Mouse (Mus musculus) hindbrain, embryonic 11.5 days (tissue): ENCODE data around the gene H2-T3. TPM values are rescaled to one million over a fixed set of nuclear protein-coding genes. Genes with fewer than 3 reads are reported as not detected.
"Not testable (repeated sequence)": the region's sequence is repeated elsewhere in the genome, so short reads cannot be mapped to it uniquely, and the experiment has no call there.

Experiments
- ATAC-seq: fragments of 200-750 bp; cut with Nextera tagmentation; 2 replicates; pipeline ENCODE4 v1.8.0; 2017; ENCODE audit warnings: mild to moderate bottlenecking, moderate TSS enrichment, moderate library complexity; ENCODE audit not compliant: low FRiP score
- DNase-seq: peaks from one replicate; pipeline ENCODE4 v3.0.0-alpha.2; 2015; ENCODE audit warnings: low spot score
- H3K27ac ChIP-seq: fragments of 300-500 bp; sonication (generic); 2 replicates; pipeline ENCODE4 v1.5.1; 2014; ENCODE audit warnings: mild to moderate bottlenecking, low read depth, low read length
- H3K27me3 ChIP-seq: fragments of 300-500 bp; sonication (generic); 2 replicates; pipeline ENCODE4 v1.6.1; 2014; ENCODE audit warnings: mild to moderate bottlenecking, low read length, moderate library complexity, mixed read lengths; ENCODE audit not compliant: control insufficient read depth, insufficient read depth
- H3K36me3 ChIP-seq: fragments of 300-500 bp; sonication (generic); 2 replicates; pipeline ENCODE4 v1.6.1; 2014; ENCODE audit warnings: mild to moderate bottlenecking, low read length, moderate library complexity, mixed read lengths; ENCODE audit not compliant: control insufficient read depth, insufficient read depth
- H3K4me1 ChIP-seq: fragments of 300-500 bp; sonication (generic); replicated peaks from 2 replicates; pipeline ENCODE4 v1.6.1; 2014; ENCODE audit warnings: low read length, mixed read lengths; ENCODE audit not compliant: control insufficient read depth, insufficient read depth
- H3K4me2 ChIP-seq: fragments of 300-500 bp; sonication (generic); replicated peaks from 2 replicates; pipeline ENCODE4 v1.6.1; 2014; ENCODE audit warnings: mild to moderate bottlenecking, low read depth, low read length
- H3K4me3 ChIP-seq: fragments of 300-500 bp; sonication (generic); 2 replicates; pipeline ENCODE4 v1.5.1; 2014; ENCODE audit warnings: low read depth, low read length
- H3K9ac ChIP-seq: fragments of 300-500 bp; sonication (generic); 2 replicates; pipeline ENCODE4 v1.6.1; 2014; ENCODE audit warnings: low read depth, low read length
- H3K9me3 ChIP-seq: fragments of 300-500 bp; sonication (generic); 2 replicates; pipeline ENCODE4 v1.6.1; 2016; ENCODE audit warnings: low read length; ENCODE audit not compliant: control insufficient read depth
- WGBS: fragments of 180-500 bp; shearing (Covaris S2); extraction: QIAGEN DNeasy Blood & Tissue Kit; methylation state at CpG from one replicate; pipeline ENCODE4 v1.1.7; 2014; 5-methylcytosine and 5-hydroxymethylcytosine counted together
- polyA plus RNA-seq: library from polyadenylated mRNA; unstranded; fragments of >200 nt; fragmentation: Nextera tagmentation; extraction: Ambion mirVana; gene quantifications from 2 replicates; pipeline ENCODE4 v1.2.1, GENCODE M21; 2014

The H2-T3 gene
- polyA plus RNA-seq, 1 experiment from 2014 or later: not detected

GRCm38 (mm10) chr17:36154271-36155149, 35.6 kb downstream of the H2-T3 start:
- H3K4me1 ChIP-seq: no peaks in the 10 kb centered on the region
- H3K9ac ChIP-seq: no peak overlapping the region
- DNase-seq: no peak
- peaks cover 21% of the 10 kb centered on the region for H3K27me3 ChIP-seq
- ATAC-seq: no peak
- H3K36me3 ChIP-seq: no peaks in the 10 kb centered on the region
- H3K27ac ChIP-seq: no peak overlapping the region
- H3K4me2 ChIP-seq: no peak overlapping the region
- H3K9me3 ChIP-seq: no peaks in the 10 kb centered on the region
- H3K4me3 ChIP-seq: no peak overlapping the region
- 23% methylated on average over 3 of the region's 3 CpGs for WGBS

- not testable (repeated sequence) for H3K36me3 ChIP-seq, ATAC-seq, H3K9me3 ChIP-seq, H3K9ac ChIP-seq, H3K27ac ChIP-seq, H3K4me1 ChIP-seq, H3K4me2 ChIP-seq, DNase-seq, H3K4me3 ChIP-seq
- peaks cover 11% of the 10 kb centered on the region for H3K27me3 ChIP-seq
- WGBS: 51% methylated on average over 4 of the region's 4 CpGs
These were observed 38.9 kb downstream of the H2-T3 start for GRCm38 (mm10) chr17:36151200-36151599.

- H3K4me2 ChIP-seq, ATAC-seq, H3K9me3 ChIP-seq, H3K4me3 ChIP-seq, H3K4me1 ChIP-seq, H3K36me3 ChIP-seq, H3K9ac ChIP-seq, DNase-seq, H3K27ac ChIP-seq: not testable (repeated sequence)
- 77% methylated on average over 5 of the region's 5 CpGs for WGBS
- peaks cover 27% of the 10 kb centered on the region for H3K27me3 ChIP-seq
These were observed 41.6 kb downstream of the H2-T3 start for GRCm38 (mm10) chr17:36148468-36148867.

- not testable (repeated sequence) for H3K4me1 ChIP-seq, H3K4me2 ChIP-seq, H3K36me3 ChIP-seq, H3K9me3 ChIP-seq, H3K4me3 ChIP-seq, H3K9ac ChIP-seq, H3K27ac ChIP-seq, DNase-seq, ATAC-seq
- H3K27me3 ChIP-seq: peaks cover 32% of the 10 kb centered on the region
- 84% methylated on average over 1 of the region's 1 CpGs for WGBS
These were observed 43.1 kb downstream of the H2-T3 start for GRCm38 (mm10) chr17:36146937-36147336.

- H3K27ac ChIP-seq, H3K9me3 ChIP-seq, H3K36me3 ChIP-seq, ATAC-seq, H3K4me1 ChIP-seq, H3K9ac ChIP-seq, DNase-seq: not testable (repeated sequence)
- Histone ChIP-seq H3K27me3 (peaks cover 32% of the 10 kb centered on the region), H3K4me2 (peak overlapping the region; percentile 36), H3K4me3 (peak overlapping the region; percentile 28)
- 1% methylated on average over 13 of the region's 13 CpGs for WGBS
These were observed 44.3 kb downstream of the H2-T3 start for GRCm38 (mm10) chr17:36145861-36146156.

- Histone ChIP-seq H3K4me1 (0 out of 2 replicates have a peak, but pooled peaks cover 3% of the 10 kb centered on the region), H3K4me3 (peak overlapping the region; percentile 28), H3K27me3 (peaks cover 32% of the 10 kb centered on the region), H3K9me3 (no peaks in the 10 kb centered on the region), H3K36me3 (no peaks in the 10 kb centered on the region), H3K4me2 (peak overlapping the region; percentile 36), H3K9ac (no peak overlapping the region), H3K27ac (no peak overlapping the region)
- WGBS: 2% methylated on average over 77 of the region's 78 CpGs
- ATAC-seq (no peak), DNase-seq (peak; percentile 46)
These were observed 44.8 kb downstream of the H2-T3 start for GRCm38 (mm10) chr17:36145111-36145860.

- not testable (repeated sequence) for H3K4me3 ChIP-seq, H3K4me2 ChIP-seq, H3K36me3 ChIP-seq, ATAC-seq, H3K9ac ChIP-seq, H3K27me3 ChIP-seq, H3K27ac ChIP-seq, H3K4me1 ChIP-seq, DNase-seq, H3K9me3 ChIP-seq
- 81% methylated on average over 1 of the region's 1 CpGs for WGBS
These were observed 53.7 kb downstream of the H2-T3 start for GRCm38 (mm10) chr17:36136299-36136848.
